Mouse (Mus musculus) CD4-positive, CD25-positive, alpha-beta regulatory T cell, adult 4 months (primary cell): Measurements from ENCODE around the gene Hipk2. TPM values are rescaled to one million over a fixed set of nuclear protein-coding genes. Genes with fewer than 3 reads are reported as not detected.

Source experiments
- ATAC-seq: one replicate; pipeline ENCODE4 v1.8.0; 2017
- polyA plus RNA-seq, 2 experiments: library from polyadenylated mRNA; unstranded; fragments of 100-300 nt; shearing (Covaris generic); gene quantifications; one replicate each; pipeline ENCODE4 v1.2.1; 2017

Hipk2 gene
- polyA plus RNA-seq, 2 experiments from 2014 or later = 16.1 to 16.5 TPM

DNA sequence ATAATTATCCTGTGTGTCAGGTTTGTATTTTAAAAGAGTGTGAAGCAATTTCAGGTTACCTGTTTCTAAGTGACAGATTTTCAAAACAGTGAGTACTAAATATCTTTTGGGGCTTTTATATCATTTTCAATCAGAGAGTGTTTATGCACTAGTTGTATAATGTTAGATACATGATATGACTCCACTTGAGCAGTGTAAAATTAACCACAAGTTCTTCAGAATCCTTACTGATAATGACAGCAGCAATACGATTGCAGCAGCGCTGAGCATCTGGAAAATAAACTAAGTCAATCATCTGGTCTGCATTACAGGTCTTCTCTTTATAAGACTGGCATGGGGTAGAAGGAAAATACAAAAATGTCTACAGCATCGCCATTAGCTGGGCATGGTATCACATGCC is 49.1 kb downstream of the Hipk2 start:
- ATAC-seq = no peak

DNA sequence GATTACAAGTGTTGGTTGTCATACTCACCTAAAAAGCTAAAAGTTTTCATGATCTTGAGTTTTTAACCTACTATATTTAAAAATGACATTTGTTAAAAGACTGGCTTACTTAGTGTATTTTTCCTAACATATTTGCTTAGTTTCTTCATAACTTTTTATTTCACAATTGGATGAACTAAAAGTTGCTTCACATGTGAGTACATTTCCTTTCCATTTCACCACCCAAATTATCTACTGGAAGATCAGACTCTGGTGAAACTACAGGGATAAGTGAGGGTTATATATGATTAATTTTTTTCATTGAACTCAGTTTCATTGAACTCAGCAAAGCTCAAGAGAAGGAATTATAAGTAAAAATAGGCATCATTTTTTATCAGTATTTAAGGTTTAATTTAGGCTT is 50.1 kb downstream of the Hipk2 start:
- no peak for ATAC-seq

DNA sequence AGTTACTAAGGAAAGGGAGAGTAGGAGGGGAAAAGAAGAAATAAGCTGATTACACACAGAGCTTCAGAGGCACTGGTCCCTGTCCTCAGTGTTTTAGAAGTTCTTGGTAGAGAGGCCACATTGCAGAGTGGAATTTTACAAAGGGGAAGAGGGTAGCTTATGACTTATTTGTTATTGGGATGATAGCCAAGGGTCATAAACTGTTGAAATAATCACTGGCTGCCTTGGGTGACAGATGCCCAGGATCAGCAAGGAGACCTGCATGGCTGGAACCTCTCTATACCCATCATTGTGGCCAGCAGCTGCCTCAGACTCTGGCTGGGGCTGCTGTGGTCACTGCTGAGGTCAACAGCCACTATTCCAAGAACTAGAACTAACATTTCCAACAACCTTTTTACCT is 52.1 kb downstream of the Hipk2 start:
- ATAC-seq = no peak

DNA sequence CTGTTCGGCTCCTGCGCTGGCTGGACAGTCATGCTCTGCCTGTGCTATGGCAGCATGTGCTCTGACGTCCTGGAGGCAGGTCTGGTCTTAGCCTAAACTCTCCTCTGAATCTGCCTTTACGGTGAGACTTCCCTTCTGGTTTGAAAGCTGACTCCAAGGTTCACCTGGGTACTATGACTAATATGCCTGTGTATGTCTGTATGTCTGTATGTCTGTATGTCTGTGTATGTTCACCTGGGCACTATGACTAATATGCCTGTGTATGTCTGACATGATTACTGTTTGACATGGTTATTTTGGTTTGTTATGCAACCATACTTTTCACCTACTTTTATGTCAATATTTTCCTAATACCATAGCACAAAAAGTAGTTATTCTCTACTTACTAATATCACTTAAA is 52.8 kb downstream of the Hipk2 start:
- ATAC-seq = no peak

DNA sequence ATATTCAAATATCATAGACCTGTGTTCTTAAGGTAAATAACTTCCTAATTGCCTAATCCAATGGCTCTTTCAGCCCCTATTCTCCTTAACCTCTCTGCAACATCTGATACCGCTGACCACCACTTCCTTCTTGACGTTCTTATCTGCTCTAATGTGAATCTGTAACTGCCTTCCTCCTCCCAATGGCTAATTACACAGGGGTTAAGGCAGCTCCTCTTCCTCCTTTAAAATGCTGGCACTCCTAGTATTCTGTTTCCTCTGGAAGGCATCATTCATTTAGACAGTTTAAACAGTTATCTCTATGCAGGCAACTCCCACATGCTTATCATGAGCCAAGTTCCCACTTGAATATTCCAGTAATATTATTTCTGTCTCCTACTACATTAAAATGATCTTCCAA is 54.3 kb downstream of the Hipk2 start:
- no peak for ATAC-seq

DNA sequence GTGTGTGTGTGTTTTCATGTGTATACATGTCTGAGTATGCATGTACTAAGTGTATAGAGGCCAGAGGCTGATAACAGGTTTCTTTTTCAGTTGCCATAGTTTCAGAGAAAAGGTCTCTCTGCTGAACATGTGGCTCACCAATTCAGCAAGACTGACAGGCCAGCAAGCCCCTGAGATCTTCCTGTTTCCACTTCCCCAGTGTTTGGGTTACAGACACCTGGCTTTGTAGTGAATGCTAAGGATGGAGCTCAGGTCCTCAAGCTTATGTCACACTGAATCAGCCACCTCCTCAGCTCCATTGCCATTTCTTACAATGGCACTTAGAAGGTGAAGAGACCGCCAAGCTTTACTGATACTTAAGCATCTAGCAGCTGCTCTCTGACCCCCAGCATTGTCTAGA is 55.1 kb downstream of the Hipk2 start:
- ATAC-seq = no peak

DNA sequence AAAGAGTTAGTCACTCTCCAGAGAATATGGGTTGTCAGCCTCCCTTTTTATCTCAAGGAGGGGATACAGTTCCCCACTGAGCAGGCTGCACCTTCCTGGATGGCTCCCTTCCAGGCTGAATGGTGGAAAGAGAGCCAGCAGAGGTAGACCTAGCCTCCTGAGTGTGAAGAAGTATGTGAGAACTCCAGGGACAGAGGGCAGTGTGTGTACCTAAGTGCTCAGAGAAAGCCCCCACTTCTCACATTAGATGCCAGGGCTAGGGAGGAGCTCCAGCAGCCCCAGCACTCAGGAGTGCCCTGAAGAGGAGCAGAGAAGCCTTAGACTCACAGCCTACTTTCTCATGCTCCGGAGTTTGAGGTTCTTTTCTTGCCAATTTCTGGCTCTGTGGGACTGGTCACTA is 59.7 kb downstream of the Hipk2 start:
- ATAC-seq = no peak

DNA sequence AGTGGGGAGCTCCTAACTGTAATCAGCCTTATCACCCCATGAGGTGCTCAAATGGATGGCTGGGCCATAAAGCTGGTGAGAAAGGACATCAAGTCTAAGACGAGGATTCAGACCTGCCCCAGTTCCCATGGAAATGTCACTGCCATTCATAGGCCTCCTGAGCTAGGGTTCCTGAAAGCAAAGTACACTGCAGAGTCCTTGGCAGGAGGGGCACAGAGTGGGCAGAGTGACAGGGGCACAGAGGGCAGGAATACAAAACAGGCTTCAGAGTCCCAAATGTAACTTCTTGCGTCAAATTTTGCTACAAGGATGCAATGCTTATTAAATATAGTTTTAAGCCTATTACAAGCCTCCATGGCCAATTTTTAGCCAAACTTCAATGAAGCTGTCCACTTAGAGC is 60.4 kb downstream of the Hipk2 start:
- ATAC-seq = no peak

DNA sequence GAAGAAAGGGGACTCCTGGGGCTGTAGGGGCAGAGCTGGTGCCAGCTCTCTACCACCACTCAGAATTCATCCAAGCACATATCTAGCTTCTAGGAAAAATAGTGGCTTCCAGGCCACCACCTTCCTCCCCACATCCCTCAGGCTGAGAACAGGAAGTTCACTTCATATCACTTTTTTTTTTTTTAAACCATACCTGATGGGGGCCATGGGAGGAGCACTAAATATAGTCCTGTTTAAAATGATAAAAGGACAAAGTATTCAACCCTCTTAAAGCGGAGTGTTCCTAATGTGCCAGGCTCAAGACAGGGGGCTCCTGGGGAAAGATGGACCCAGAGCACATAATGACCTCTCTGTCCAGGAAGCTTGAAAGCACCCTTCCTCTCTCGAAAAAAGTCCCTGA is 61.3 kb downstream of the Hipk2 start:
- no peak for ATAC-seq

DNA sequence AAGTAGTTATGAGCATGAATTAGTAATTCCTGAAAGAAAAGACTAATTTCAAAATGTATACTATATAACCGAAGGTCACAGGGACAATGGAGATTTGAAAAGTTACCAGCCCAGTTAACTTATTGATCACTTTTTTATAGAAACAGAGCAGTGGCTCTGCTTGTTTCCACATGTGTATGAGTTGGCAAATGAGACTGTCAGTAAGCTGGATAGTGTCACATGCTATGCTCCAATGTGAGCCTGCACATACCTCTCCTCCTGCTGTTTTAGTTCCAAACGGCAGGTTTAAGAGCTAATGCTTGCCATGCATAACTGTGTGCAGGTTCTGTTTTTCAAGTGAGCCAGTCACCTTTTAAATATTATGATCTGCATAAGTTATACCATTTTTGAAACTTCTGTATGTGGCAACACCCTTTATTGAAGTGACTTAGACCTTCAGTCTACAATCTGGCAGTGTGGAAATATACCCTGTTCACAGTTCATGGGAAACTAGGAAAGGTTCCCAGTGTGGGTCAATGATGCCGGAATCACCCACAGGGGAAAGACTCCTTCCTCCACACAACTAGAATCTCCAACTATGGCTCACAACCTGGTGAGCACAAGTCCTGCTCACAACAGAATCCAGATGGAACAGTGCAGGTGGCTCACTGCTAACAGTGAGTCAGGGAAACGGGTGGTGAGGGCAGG is 64.4 kb downstream of the Hipk2 start:
- ATAC-seq = no peak

DNA sequence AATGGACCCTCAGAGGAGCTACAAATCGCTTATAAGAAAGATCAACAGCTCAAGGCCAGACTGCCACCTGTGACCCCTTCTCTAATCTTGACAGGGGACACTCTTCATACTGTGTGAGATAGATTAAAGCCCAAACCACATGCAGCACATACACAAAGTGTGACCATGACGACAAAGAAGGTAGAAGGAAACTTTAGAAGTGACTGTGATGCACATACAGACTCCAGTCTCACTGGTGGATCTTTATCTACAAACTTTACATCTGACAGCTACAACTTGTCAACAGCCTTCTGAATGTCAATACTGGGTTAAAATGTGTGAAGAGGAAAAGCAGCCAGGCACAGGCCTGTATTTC is 65.9 kb downstream of the Hipk2 start:
- ATAC-seq = peak; percentile 82

DNA sequence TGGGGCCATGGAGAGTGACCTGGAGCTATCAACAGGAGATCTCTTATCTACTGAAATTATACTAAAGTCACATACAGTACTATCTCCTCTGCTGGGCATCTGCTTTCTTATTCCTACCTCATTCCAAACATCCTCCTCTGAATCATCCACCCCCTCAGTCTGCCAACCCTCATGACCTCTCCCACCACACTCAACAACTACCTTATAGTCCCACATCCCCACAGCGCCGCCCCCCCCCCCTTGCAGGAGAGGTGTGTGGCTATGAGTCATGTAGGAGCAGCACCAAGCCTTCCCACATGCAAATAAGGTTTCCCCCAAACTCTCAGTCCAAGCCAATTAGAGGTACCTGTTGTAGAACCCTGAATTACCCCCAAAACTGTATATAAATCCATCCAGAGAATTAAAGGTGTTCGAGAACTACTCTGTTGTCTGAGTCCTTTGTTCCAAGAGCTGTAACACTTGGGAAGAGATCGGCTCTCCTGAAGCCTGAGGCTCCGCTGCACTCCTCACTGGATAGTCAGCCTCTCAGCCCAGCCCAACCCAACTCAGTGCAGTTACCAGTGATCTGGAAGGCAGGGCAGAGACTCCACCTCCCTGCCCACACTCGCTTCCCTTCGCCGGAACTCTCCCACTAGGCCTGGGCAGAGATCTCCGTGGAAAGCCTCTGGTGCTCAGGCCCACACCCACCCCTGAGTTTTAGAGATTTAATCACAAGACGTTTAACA is 66.4 kb downstream of the Hipk2 start:
- ATAC-seq = peak; percentile 53

DNA sequence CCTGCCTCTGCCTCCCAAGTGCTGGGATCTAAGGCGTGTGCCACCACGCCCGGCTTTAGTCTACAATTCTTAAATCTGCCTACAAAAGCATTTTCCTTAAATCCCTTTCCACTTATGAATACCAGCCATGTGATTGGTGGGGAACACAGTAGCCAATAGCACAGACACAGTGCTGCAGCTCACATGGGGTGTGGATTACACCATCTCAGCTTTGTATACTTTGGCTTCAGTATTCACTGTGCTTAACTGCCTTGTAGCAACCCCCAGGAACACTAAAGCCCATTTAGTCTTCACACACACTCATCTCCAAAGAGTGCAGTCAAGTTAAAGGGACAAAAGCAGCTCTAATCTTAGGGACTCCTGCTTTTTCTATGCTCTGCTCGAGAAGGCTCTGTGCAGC is 67.6 kb downstream of the Hipk2 start:
- no peak for ATAC-seq

DNA sequence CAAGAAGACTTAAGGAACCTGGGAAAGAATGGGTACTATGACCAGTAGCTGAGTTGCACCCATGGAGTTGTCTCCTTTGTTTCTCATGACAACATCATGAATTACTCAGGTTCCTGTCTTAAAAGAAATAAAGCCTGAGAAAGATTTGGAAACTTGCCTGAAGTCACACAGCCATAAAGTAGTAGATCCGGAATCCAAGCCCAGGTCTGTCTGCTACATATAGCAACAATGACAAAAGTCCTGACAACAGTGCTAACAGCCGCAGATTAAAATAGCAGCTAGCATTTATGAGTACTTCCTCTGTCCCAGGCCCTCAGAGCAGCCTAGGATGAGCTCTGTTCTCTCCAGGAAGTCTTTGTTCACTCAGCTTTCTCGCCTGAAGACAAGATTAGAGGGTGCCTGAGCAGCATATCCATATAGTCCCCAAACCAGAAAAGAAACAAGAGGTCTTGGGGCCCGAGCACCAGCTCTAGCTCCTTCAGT is 69.0 kb downstream of the Hipk2 start:
- peak; percentile 11 for ATAC-seq

DNA sequence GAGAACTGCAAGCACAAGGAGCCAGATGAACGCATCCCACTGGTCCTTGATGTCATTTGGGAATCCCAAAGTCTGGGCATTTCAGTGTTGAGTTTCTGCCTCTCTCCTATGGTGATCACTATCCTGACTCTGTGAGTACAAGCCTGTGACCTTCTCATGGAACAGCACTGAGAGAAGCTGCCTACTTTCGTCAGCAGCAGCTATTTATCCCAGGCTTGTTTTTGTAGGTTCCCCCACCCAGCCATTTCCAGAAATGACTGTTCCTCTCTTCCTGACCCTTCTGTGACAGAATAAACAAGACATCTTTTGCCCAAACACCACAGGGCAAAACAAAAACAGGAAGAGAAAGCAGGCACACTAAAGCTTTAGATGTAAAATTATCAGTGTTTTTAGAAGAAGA is 70.4 kb downstream of the Hipk2 start:
- peak; percentile 19 for ATAC-seq

DNA sequence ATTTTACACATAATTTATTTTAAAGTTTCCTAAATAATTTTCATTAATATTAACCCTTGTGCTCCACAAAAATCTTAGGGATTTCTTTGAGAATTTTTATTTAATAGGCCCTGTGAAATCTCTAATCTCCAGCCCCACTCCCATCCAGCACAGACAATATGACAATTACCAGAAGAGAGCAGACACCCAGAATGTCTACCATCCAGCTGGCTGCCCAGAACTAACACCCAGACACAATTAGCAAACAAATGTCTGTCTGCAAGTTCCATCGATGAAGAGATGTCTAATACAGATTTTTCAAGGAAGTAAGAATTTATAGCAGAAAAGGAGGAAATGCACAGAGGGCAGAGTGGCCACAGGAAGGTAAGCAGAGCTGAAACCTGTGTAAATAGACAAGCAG is 74.7 kb downstream of the Hipk2 start:
- ATAC-seq = no peak

DNA sequence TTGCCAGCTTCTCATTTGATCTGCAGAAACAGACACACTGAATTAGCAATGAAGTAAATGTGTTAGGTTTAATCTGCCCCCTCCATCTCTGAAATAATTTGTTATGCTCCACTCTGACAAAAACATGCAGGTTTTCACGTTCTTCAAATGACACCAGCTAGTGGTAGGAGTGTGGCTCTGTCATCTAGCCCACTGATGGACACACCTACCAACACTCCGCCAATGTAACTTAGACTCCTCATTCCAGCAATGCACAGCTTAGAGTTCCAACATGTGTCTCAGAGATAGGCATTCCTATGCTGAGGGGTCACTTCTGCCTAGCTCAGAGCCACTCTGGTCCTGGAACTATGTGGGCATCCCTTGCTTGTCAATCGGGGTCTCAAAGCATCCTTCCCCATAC is 78.4 kb downstream of the Hipk2 start:
- ATAC-seq = no peak

DNA sequence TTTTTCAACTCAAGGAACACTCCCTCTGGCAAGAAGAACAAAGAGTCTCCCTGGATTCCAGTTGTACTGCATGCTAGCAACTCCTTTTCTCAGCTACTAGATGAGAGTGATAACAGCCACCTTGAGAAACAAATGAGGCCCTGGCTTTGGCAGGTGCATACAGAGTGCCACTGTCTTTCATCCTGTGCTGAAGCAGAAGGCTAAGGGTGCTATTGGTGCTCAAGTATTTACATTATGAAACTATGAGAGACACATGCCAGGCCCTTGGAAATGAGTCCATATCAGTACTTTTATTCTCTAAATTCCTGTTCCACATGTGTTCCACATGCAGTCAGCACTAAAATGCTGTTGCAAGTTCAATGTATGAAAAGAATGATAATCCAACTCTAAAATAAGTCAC is 79.0 kb downstream of the Hipk2 start:
- no peak for ATAC-seq

DNA sequence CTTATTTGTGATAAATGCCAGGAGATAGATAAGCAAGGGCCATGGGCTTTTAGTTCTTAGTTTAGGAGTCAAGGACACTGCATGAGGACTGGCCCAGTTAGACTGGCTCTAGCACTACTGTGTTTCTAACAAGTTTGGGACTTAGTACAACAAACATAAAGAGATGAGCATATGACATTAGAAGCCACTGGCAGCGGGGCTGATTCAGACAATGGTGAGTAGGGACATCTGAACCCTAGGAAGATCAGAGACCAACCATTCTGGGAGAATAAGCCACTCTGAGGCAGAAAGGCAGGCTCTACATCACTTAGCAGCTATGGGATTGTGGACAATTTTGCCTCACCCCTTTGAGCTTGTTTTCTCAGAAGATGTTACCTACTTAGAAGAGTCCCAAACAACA is 79.6 kb downstream of the Hipk2 start:
- no peak for ATAC-seq

DNA sequence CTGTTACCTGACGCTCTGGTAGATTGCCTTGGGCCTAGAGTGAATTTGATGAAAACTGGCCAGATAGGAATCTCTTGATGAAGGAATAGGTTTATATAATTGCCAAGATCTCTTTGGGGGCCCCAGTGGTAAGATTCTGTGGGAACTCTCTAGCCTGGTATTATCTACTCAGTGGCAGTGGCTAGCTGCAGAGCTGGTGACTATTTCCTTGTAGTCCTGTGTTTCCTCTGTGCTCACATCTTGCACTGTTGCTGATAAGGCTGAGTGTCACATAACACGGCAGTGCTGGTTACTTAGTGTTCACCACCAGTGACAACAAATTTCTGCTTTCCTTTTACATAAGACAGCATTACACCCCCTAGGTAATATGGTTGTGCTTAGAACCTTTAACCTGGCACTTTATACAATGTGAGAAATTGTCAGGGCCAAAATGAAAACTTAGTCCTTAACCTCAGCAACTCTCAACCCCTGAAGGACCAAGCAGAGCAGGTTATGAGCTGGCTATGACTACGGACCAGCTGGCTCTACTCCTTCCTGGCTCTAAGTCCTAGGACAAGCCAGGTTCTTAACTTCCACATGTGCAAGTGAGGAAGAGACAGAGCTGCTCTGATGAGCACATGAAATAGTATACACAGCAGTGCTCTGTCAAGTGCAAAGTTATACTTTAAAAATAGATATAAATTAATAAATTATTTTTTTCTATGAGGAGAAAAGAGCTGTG is 80.7 kb downstream of the Hipk2 start:
- no peak for ATAC-seq

DNA sequence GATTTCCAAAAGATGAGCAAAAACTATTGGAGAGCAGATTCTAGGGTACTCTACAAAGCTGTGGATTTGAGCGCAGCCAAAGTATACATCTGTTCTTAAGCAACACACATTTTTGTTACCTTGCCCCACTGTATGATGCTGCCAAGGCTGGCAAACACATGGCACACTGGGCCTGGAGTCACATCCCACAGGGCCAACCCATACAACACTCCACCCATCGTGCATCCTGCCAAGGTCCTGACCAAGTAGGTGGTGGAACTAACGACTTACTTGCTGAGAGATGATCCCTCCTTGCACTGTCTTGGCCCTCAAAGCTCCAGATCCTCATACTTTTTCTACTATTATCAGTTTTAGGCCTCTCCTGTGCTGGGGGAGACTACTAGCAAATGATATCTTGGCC is 83.0 kb downstream of the Hipk2 start:
- ATAC-seq = no peak

DNA sequence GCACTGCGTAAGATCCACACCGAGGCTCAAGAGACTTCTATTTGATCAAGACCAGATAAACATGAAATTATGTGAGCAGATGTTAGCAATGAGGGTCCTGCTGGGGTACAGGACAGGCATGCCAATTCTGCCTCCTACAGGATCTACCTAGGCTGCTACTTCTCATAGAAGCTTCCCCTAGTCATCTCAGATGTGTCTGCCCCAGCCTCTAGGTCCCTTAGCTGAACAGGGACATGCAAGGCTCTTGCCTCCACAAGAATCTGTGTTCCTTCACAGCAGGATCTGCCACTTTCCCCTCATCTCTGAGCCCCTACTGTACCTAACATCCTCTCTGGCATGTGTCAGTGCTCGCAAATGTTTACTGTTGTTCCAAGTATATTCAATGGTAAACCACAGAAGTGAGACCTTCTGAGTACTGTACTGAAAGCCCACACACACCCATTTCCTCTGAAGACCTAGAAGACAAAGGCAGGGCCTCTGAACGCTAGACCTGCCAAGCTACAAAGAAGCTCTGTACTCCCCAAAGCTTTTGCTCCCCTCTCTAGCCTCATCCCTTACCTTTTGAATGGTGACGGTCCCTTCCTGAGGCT is 86.6 kb downstream of the Hipk2 start:
- peak; percentile 91 for ATAC-seq

DNA sequence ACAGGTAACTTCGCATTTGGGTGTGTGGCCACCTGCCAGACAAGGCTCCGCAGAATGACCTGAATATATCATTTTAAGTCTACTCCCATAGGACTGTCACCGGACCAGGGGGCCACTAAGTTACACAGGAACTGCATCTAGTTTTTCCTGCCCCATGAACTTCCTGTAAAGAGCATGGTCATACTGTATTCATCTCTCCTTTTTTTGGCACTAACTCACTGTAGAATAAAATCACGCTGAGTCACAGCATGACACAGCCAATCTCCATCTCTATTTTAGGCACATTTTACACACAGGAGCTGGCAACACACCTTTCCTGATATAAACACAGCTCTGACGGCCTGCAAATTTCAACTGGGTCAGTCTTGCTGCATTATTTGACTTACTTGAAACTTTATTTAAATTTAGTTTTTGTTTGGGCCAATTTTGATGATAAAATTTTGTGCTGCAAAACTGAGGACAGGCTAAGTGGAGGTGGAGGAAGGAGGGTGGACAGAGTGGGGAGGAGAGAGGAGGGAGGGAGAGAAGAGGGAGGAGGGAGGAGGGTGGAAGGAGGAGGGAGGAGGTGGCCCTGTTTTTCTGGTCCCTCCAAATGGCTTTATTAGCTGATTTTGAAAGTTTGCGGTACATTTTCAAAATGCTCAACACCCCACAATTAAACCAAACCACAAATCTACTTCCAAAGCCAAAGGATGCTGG is 88.0 kb downstream of the Hipk2 start:
- no peak for ATAC-seq
